Mouse (Mus musculus) hindbrain, embryonic 12.5 days (tissue): ENCODE data around the gene Gm13889. TPM values are rescaled to one million over a fixed set of nuclear protein-coding genes. Genes with fewer than 3 reads are reported as not detected.

ENCODE experiments used
- ATAC-seq: fragments of 200-750 bp; cut with Nextera tagmentation; 2 replicates; pipeline ENCODE4 v1.8.0; 2017; ENCODE audit warnings: moderate TSS enrichment; ENCODE audit not compliant: low FRiP score
- H3K27ac ChIP-seq: fragments of 300-500 bp; sonication (generic); 2 replicates; pipeline ENCODE4 v1.5.1; 2016; ENCODE audit warnings: mild to moderate bottlenecking
- H3K27me3 ChIP-seq: fragments of 300-500 bp; sonication (generic); 2 replicates; pipeline ENCODE4 v1.6.1; 2016; ENCODE audit warnings: mild to moderate bottlenecking
- H3K36me3 ChIP-seq: fragments of 300-500 bp; sonication (generic); 2 replicates; pipeline ENCODE4 v1.6.1; 2016; ENCODE audit warnings: mild to moderate bottlenecking
- H3K4me1 ChIP-seq: fragments of 300-500 bp; sonication (generic); 2 replicates; pipeline ENCODE4 v1.6.1; 2016
- H3K4me2 ChIP-seq: fragments of 300-500 bp; sonication (generic); replicated peaks from 2 replicates; pipeline ENCODE4 v1.6.1; 2016; ENCODE audit warnings: mild to moderate bottlenecking
- H3K4me3 ChIP-seq: fragments of 300-500 bp; sonication (generic); 2 replicates; pipeline ENCODE4 v1.5.1; 2016; ENCODE audit warnings: mild to moderate bottlenecking
- H3K9ac ChIP-seq: fragments of 300-500 bp; sonication (generic); 2 replicates; pipeline ENCODE4 v1.6.1; 2016; ENCODE audit warnings: mild to moderate bottlenecking, moderate library complexity
- H3K9me3 ChIP-seq: fragments of 300-500 bp; sonication (generic); replicated peaks from 2 replicates; pipeline ENCODE4 v1.6.1; 2016; ENCODE audit warnings: mild to moderate bottlenecking
- WGBS: fragments of 180-500 bp; shearing (Covaris S2); methylation state at CpG from one replicate; pipeline ENCODE4 v1.1.7; 2016; 5-methylcytosine and 5-hydroxymethylcytosine counted together
- polyA plus RNA-seq: library from polyadenylated mRNA; unstranded; fragments of >200 nt; fragmentation: Nextera tagmentation; extraction: Ambion mirVana; gene quantifications from 2 replicates; pipeline ENCODE4 v1.2.1, GENCODE M21; 2016

Gene Gm13889
- polyA plus RNA-seq, 1 experiment from 2014 or later, result 7.0 TPM

DNA sequence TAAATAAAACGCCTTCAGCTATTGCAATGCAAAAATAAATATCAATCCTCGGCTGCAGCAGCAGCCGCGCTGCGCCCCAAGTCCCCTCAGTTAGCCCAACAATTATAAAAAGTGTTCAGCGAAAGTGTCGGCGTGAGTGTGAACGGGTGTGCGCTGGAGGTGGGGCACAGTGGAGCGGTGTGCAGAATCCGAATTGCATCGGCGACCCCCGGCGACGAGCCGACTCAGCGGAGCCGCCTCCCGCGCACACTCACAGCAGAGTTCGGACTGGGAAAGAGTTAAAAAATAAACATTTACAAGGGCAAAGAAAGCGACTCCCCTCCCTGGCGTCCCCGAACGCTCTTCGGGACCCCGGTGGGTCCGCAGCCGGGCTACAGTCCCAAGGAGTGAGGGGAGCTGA is 1.1 kb downstream of the Gm13889 start:
- Histone ChIP-seq H3K9ac (peak overlapping the region; percentile 77), H3K4me2 (peak overlapping the region; percentile 99), H3K4me3 (peak overlapping the region; percentile 68), H3K36me3 (no peaks in the 10 kb centered on the region), H3K27me3 (peaks cover 60% of the 10 kb centered on the region), H3K4me1 (peaks cover 22% of the 10 kb centered on the region), H3K27ac (0 out of 2 replicates have a peak overlapping the region, but pooled peaks have one; percentile 66), H3K9me3 (no peaks in the 10 kb centered on the region)
- WGBS, result under 1% methylated on average over 31 of the region's 31 CpGs
- 0 out of 2 replicates have a peak, but pooled peaks have one; percentile 17 for ATAC-seq

DNA sequence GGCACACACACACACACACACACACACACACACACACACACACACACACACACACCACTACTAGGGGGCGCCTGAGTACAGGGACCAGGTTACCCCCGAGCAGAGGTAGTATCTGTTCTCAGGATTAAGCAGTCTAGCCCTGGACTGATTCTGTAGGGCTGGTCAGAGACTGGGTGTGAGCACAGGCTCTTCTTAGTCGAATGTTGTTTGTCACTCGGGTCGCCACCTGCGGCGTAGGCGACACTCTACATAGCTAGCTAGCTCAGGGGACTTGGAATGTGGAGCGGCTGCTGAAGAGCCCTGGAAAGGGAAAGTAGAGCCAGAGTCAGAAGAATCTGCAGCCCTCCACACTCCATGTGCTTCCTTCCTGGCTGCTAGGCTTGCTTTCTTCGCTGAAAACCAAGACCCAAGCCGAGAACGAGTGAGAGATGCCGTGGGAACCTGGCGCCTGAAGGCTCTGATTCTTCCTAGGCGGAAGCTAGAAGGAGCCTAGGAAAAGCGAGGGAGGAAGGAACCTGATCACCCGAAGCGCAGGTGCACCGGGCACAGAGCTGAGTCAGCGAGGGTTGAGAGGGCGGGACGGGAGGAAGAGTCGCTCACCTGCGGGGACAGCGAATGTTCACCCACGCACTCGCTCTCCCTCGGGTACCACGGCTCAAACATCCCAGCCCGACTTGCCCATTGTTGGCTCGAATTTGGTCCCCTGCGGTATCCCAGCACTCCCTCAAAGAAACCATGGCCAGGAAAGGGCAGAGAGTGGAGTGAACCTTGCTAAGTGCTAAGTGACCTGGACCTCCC is 2.0 kb downstream of the Gm13889 start:
- Histone ChIP-seq H3K27ac (no peak overlapping the region; the same call in 1 of the 2 replicates), H3K4me2 (peak overlapping the region; percentile 99), H3K4me3 (peak overlapping the region; percentile 68), H3K9ac (peak overlapping the region; percentile 77; the same call in 1 of the 2 replicates), H3K36me3 (no peaks in the 10 kb centered on the region), H3K4me1 (peaks cover 22% of the 10 kb centered on the region), H3K9me3 (no peaks in the 10 kb centered on the region), H3K27me3 (peaks cover 60% of the 10 kb centered on the region)
- ATAC-seq, result no peak
- WGBS, result under 1% methylated on average over 31 of the region's 32 CpGs

GRCm38 (mm10) chr2:93953726-93954125 is 3.3 kb downstream of the Gm13889 start:
- Histone ChIP-seq H3K4me2 (no peak overlapping the region), H3K27me3 (peaks cover 57% of the 10 kb centered on the region), H3K4me1 (peaks cover 22% of the 10 kb centered on the region)

DNA sequence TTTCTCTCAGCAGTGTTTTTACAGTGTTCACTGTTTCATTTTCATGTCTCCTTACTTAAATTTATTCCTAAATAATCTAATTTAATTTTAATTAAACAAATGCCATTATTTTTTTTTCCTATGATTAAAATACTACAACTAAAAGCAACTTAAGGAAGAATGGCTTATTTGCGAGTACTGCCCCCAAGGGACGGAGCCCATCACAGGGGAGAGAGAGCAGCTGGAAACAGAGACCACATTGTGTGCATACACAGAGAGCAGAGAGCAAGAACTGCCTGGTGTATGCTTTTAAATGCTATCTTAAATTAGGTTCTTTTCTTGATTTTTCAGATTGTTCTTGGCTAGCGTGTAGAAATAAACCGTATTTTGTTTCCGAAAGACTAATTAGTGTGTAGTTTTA is 10.0 kb downstream of the Gm13889 start:
- H3K4me1 ChIP-seq, result no peaks in the 10 kb centered on the region
- ATAC-seq, result no peak
- no peak overlapping the region for H3K4me3 ChIP-seq
- H3K27me3 ChIP-seq, result no peaks in the 10 kb centered on the region
- H3K27ac ChIP-seq, result no peak overlapping the region
- WGBS, result 60% methylated on average over 5 of the region's 5 CpGs
- H3K36me3 ChIP-seq, result no peaks in the 10 kb centered on the region
- no peak overlapping the region for H3K9ac ChIP-seq
- H3K9me3 ChIP-seq, result peaks cover 8% of the 10 kb centered on the region; the same call in 1 of the 2 replicates
- no peak overlapping the region for H3K4me2 ChIP-seq

More at GRCm38 (mm10) chr2:93953726-93954125, 3.3 kb downstream of the Gm13889 start:
- 85% methylated on average over 9 of the region's 9 CpGs for WGBS
- no peak for ATAC-seq
- Histone ChIP-seq H3K27ac (no peak overlapping the region), H3K9me3 (no peaks in the 10 kb centered on the region), H3K9ac (no peak overlapping the region; the same call in 1 of the 2 replicates), H3K4me3 (no peak overlapping the region), H3K36me3 (no peaks in the 10 kb centered on the region)

DNA sequence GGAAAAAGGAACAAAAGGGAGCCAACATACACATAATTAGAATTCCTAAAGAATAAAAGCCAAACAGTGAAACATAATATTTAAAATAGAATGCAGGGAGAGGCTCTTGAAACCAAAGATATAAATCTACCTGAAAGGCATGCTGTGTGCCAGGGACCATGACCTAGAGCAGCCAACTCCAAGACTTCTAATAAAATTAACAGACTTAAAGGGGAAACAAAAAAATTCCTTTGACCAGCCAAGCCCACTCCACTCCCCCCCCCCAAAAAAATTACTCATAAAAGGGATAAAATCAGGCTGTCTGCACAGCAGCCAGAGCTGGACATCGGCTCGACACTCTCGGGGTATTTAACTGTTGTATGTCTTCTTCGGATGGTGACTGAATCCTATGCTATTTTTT is 12.1 kb downstream of the Gm13889 start:
- no peak overlapping the region for H3K9ac ChIP-seq
- H3K27me3 ChIP-seq, result no peaks in the 10 kb centered on the region
- no peak overlapping the region for H3K4me3 ChIP-seq
- no peak overlapping the region for H3K27ac ChIP-seq
- H3K9me3 ChIP-seq, result peaks cover 8% of the 10 kb centered on the region; the same call in 1 of the 2 replicates
- H3K36me3 ChIP-seq, result no peaks in the 10 kb centered on the region
- no peak overlapping the region for H3K4me2 ChIP-seq
- WGBS, result 96% methylated on average over 4 of the region's 4 CpGs
- no peak for ATAC-seq
- no peaks in the 10 kb centered on the region for H3K4me1 ChIP-seq

DNA sequence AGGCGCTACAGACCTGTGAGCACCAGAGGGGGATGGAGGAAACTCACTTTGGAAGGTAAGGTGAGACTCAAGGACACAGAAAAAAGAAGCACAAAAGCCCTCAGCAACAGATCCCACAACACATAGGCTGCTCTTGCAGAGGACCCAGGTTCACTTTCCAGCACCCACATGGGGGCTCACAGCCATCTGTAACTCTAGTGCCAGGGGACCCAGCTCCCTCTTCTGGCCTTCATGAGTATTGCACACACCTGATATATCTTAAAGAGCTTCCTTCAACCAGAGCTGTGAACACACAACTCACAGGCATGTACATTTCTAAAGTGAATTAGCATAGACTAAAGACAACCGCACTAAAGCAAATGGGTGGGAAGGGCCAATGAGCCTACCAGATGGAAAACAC is 12.9 kb downstream of the Gm13889 start:
- no peak overlapping the region for H3K4me3 ChIP-seq
- no peak for ATAC-seq
- no peaks in the 10 kb centered on the region for H3K36me3 ChIP-seq
- peaks cover 8% of the 10 kb centered on the region; the same call in 1 of the 2 replicates for H3K9me3 ChIP-seq
- H3K4me1 ChIP-seq, result no peaks in the 10 kb centered on the region
- no peak overlapping the region for H3K4me2 ChIP-seq
- H3K9ac ChIP-seq, result no peak overlapping the region
- H3K27me3 ChIP-seq, result no peaks in the 10 kb centered on the region
- 82% methylated on average over 2 of the region's 2 CpGs for WGBS
- H3K27ac ChIP-seq, result no peak overlapping the region

GRCm38 (mm10) chr2:93941670-93942069 is 15.3 kb downstream of the Gm13889 start:
- H3K36me3 ChIP-seq, result no peaks in the 10 kb centered on the region
- peaks cover 8% of the 10 kb centered on the region; the same call in 1 of the 2 replicates for H3K9me3 ChIP-seq
- no peak for ATAC-seq
- 86% methylated on average over 11 of the region's 11 CpGs for WGBS
- no peak overlapping the region for H3K4me3 ChIP-seq
- H3K4me1 ChIP-seq, result no peaks in the 10 kb centered on the region
- H3K27me3 ChIP-seq, result no peaks in the 10 kb centered on the region
- no peak overlapping the region for H3K9ac ChIP-seq
- H3K4me2 ChIP-seq, result no peak overlapping the region
- H3K27ac ChIP-seq, result no peak overlapping the region

GRCm38 (mm10) chr2:93938534-93938933 is 18.5 kb downstream of the Gm13889 start:
- no peak overlapping the region for H3K27ac ChIP-seq
- no peak for ATAC-seq
- no peak overlapping the region for H3K9ac ChIP-seq
- WGBS, result 80% methylated on average over 9 of the region's 9 CpGs
- no peak overlapping the region for H3K4me2 ChIP-seq
- no peak overlapping the region for H3K4me3 ChIP-seq
- H3K27me3 ChIP-seq, result no peaks in the 10 kb centered on the region
- no peaks in the 10 kb centered on the region for H3K4me1 ChIP-seq
- H3K9me3 ChIP-seq, result peaks cover 2% of the 10 kb centered on the region; the same call in 1 of the 2 replicates
- no peaks in the 10 kb centered on the region for H3K36me3 ChIP-seq

- ATAC-seq, result no peak
- Histone ChIP-seq H3K4me3 (no peak overlapping the region), H3K36me3 (no peaks in the 10 kb centered on the region), H3K4me2 (no peak overlapping the region), H3K27ac (no peak overlapping the region), H3K9me3 (no peaks in the 10 kb centered on the region), H3K9ac (no peak overlapping the region), H3K27me3 (no peaks in the 10 kb centered on the region), H3K4me1 (no peaks in the 10 kb centered on the region)
- WGBS, result 86% methylated on average over 10 of the region's 10 CpGs
Observed at GRCm38 (mm10) chr2:93928866-93929265, 28.1 kb downstream of the Gm13889 start.

GRCm38 (mm10) chr2:93927701-93928437 is 29.1 kb downstream of the Gm13889 start:
- Histone ChIP-seq H3K36me3 (no peaks in the 10 kb centered on the region), H3K4me2 (no peak overlapping the region), H3K27ac (no peak overlapping the region), H3K4me1 (no peaks in the 10 kb centered on the region), H3K9me3 (no peaks in the 10 kb centered on the region), H3K4me3 (no peak overlapping the region), H3K27me3 (no peaks in the 10 kb centered on the region), H3K9ac (no peak overlapping the region)
- WGBS, result 78% methylated on average over 13 of the region's 13 CpGs
- ATAC-seq, result no peak

- no peak overlapping the region for H3K27ac ChIP-seq
- no peaks in the 10 kb centered on the region for H3K27me3 ChIP-seq
- no peak for ATAC-seq
- H3K9me3 ChIP-seq, result no peaks in the 10 kb centered on the region
- H3K4me2 ChIP-seq, result no peak overlapping the region
- WGBS, result 95% methylated on average over 8 of the region's 8 CpGs
- no peaks in the 10 kb centered on the region for H3K4me1 ChIP-seq
- no peaks in the 10 kb centered on the region for H3K36me3 ChIP-seq
- no peak overlapping the region for H3K4me3 ChIP-seq
- H3K9ac ChIP-seq, result no peak overlapping the region
Observed at GRCm38 (mm10) chr2:93926141-93926540, 30.9 kb downstream of the Gm13889 start.

DNA sequence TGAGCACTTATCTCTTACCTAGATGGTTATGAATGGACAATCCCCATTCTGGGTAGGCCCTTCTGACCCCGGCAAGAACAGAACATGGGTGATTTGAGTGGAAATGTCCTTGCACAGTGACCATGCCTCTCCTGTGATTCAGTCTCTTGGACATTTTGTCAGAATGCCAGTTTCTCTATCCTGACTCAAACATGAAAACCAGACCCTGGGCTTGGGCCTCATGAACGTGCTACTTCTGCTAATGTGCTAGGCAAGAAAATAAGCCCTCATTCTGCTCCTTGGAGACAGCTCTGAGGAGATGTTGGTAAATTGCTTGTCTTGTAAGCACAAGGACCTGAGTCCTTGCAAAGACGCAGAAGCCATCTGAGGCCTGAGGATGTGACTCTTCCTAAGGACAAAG is 37.9 kb downstream of the Gm13889 start:
- ATAC-seq, result no peak
- Histone ChIP-seq H3K4me3 (no peak overlapping the region), H3K27ac (no peak overlapping the region), H3K27me3 (no peaks in the 10 kb centered on the region), H3K9me3 (no peaks in the 10 kb centered on the region), H3K36me3 (no peaks in the 10 kb centered on the region), H3K9ac (no peak overlapping the region), H3K4me2 (no peak overlapping the region), H3K4me1 (no peaks in the 10 kb centered on the region)
- WGBS, result 80% methylated on average over 3 of the region's 3 CpGs
